Mouse (Mus musculus): ENCODE results near the gene Defb36.

Defb36 gene

GRCm38 (mm10) chr2:152604057-152604456 lies at the start of gene Defb36:
Defb36 (plus strand) TSS chr2:152604327.
- no peak for DNase-seq (ENCODE audit: low spot score)

GRCm38 (mm10) chr2:152556655-152557054 lies 47.5 kb upstream of the Defb36 start:
- no peak for DNase-seq (ENCODE audit: low spot score)

- DNase-seq (ENCODE audit: low spot score), result no peak
Measured at GRCm38 (mm10) chr2:152569038-152569437, 35.1 kb upstream of the Defb36 start, which contains the start of gene Gm17416. Gm17416 (plus strand) TSS chr2:152569338.

GRCm38 (mm10) chr2:152569881-152570280 lies 34.2 kb upstream of the Defb36 start:
- DNase-seq (ENCODE audit: low spot score), result no peak

- no peak for DNase-seq (ENCODE audit: low spot score)
Measured at GRCm38 (mm10) chr2:152570313-152570712, 33.8 kb upstream of the Defb36 start.

- no peak for DNase-seq (ENCODE audit: low spot score)
Measured at GRCm38 (mm10) chr2:152572114-152572794, 31.9 kb upstream of the Defb36 start, which contains the start of gene Defb21. Defb21 (plus strand) TSS chr2:152572744.

GRCm38 (mm10) chr2:152573484-152573883 lies 30.6 kb upstream of the Defb36 start:
- DNase-seq (ENCODE audit: low spot score), result no peak

GRCm38 (mm10) chr2:152580107-152580506 lies 24.0 kb upstream of the Defb36 start, which contains the start of gene Defb19:
Defb19 (minus strand) TSS chr2:152580312.
- no peak for DNase-seq (ENCODE audit: low spot score)

- DNase-seq (ENCODE audit: low spot score), result no peak
Measured at GRCm38 (mm10) chr2:152580612-152581011, 23.5 kb upstream of the Defb36 start.

- no peak for DNase-seq (ENCODE audit: low spot score)
Measured at GRCm38 (mm10) chr2:152586926-152587560, 17.1 kb upstream of the Defb36 start.

GRCm38 (mm10) chr2:152588450-152588849 lies 15.7 kb upstream of the Defb36 start:
- no peak for DNase-seq (ENCODE audit: low spot score)

GRCm38 (mm10) chr2:152589021-152589420 lies 15.1 kb upstream of the Defb36 start:
- DNase-seq (ENCODE audit: low spot score), result no peak

GRCm38 (mm10) chr2:152599299-152599698 lies 4.8 kb upstream of the Defb36 start, which contains the start of gene Defb45:
Defb45 (minus strand) TSS chr2:152599399.
- no peak for DNase-seq (ENCODE audit: low spot score)

- no peak for DNase-seq (ENCODE audit: low spot score)
Measured at GRCm38 (mm10) chr2:152600076-152600475, 4.1 kb upstream of the Defb36 start.

- DNase-seq (ENCODE audit: low spot score), result no peak
Measured at GRCm38 (mm10) chr2:152601275-152601960, 2.7 kb upstream of the Defb36 start.

- DNase-seq (ENCODE audit: low spot score), result no peak
Measured at GRCm38 (mm10) chr2:152607746-152608145, 3.6 kb downstream of the Defb36 start.

GRCm38 (mm10) chr2:152608719-152609118 lies 4.6 kb downstream of the Defb36 start:
- DNase-seq (ENCODE audit: low spot score), result no peak

GRCm38 (mm10) chr2:152612193-152612592 lies 8.1 kb downstream of the Defb36 start:
- DNase-seq (ENCODE audit: low spot score), result no peak

GRCm38 (mm10) chr2:152615563-152615962 lies 11.4 kb downstream of the Defb36 start:
- DNase-seq (ENCODE audit: low spot score), result peak; percentile 32

- no peak for DNase-seq (ENCODE audit: low spot score)
Measured at GRCm38 (mm10) chr2:152616470-152616869, 12.3 kb downstream of the Defb36 start.

GRCm38 (mm10) chr2:152617374-152617773 lies 13.2 kb downstream of the Defb36 start:
- DNase-seq (ENCODE audit: low spot score), result no peak

- no peak for DNase-seq (ENCODE audit: low spot score)
Measured at GRCm38 (mm10) chr2:152620367-152621134, 16.4 kb downstream of the Defb36 start.

All from left cerebral cortex, adult 11 months (tissue).